Mouse (Mus musculus): ENCODE measurements around the gene Plrg1. TPM values are rescaled to one million over a fixed set of nuclear protein-coding genes. Genes with fewer than 3 reads are reported as not detected.

The Plrg1 gene
- 59.9 and 60.2 TPM in 2 replicates for polyA plus RNA-seq (2014; fragmentation: Nextera tagmentation; extraction: Ambion mirVana)

GRCm38 (mm10) chr3:83055281-83056038 is at the start of gene Plrg1:
TSS of gene Plrg1 (plus strand) at chr3:83055522.
- WGBS: under 1% methylated on average over 61 of the region's 61 CpGs
- Histone ChIP-seq H3K9me3 (ENCODE audit: control insufficient read depth, low read length) (no peaks in the 10 kb centered on the region), H3K4me1 (ENCODE audit: control insufficient read depth in 2 of 2, insufficient read depth in 2 of 2, low read length in 2 of 2) (peaks cover 3 to 9% of the 10 kb centered on the region in 2 experiments; a peak in 3 of 4 replicates), H3K4me3 (ENCODE audit: control insufficient read depth in 1 of 2, insufficient read depth in 1 of 2, low read depth in 1 of 2, low read length in 2 of 2) (peak within 1 kb of the TSS; percentile 60 to 87), H3K27me3 (ENCODE audit: control insufficient read depth, insufficient read depth, low read length) (no peaks in the 10 kb centered on the region), H3K27ac (replicated peaks in 1 of 2; ENCODE audit: control insufficient read depth in 1 of 2, insufficient read depth in 1 of 2, low read depth in 2 of 2, low read length in 2 of 2) (peak within 1 kb of the TSS; percentile 28 to 51; a peak in 3 of 4 replicates), H3K4me2 (ENCODE audit: low read length) (peak within 1 kb of the TSS; percentile 90), H3K9ac (ENCODE audit: low read length) (peak within 1 kb of the TSS; percentile 90), H3K36me3 (ENCODE audit: control insufficient read depth, insufficient read depth, low read length) (peaks cover 34% of the 10 kb centered on the region)
- ATAC-seq (ENCODE audit: insufficient number of reproducible peaks, insufficient read depth, low FRiP score, low read depth): peak; percentile 99

GRCm38 (mm10) chr3:83007557-83007956 is 47.8 kb upstream of the Plrg1 start, which contains the start of gene Fgg:
TSS of gene Fgg (plus strand) at chr3:83007724.
- H3K27ac ChIP-seq (replicated peaks in 1 of 2; ENCODE audit: control insufficient read depth in 1 of 2, insufficient read depth in 1 of 2, low read depth in 2 of 2, low read length in 2 of 2): no peak within 1 kb of the TSS
- no peak for ATAC-seq (ENCODE audit: insufficient number of reproducible peaks, insufficient read depth, low FRiP score, low read depth)
- H3K36me3 ChIP-seq (ENCODE audit: control insufficient read depth, insufficient read depth, low read length): no peaks in the 10 kb centered on the region
- no peaks in the 10 kb centered on the region for H3K9me3 ChIP-seq (ENCODE audit: control insufficient read depth, low read length)
- H3K9ac ChIP-seq (ENCODE audit: low read length): no peak within 1 kb of the TSS
- H3K27me3 ChIP-seq (ENCODE audit: control insufficient read depth, insufficient read depth, low read length): no peaks in the 10 kb centered on the region
- H3K4me3 ChIP-seq (ENCODE audit: control insufficient read depth in 1 of 2, insufficient read depth in 1 of 2, low read depth in 1 of 2, low read length in 2 of 2): no peak within 1 kb of the TSS
- no peak within 1 kb of the TSS for H3K4me2 ChIP-seq (ENCODE audit: low read length)
- WGBS: 44% methylated on average over 7 of the region's 7 CpGs
- H3K4me1 ChIP-seq (ENCODE audit: control insufficient read depth in 2 of 2, insufficient read depth in 2 of 2, low read length in 2 of 2): no peaks in the 10 kb centered on the region

GRCm38 (mm10) chr3:83010291-83010690 is 45.0 kb upstream of the Plrg1 start:
- H3K9me3 ChIP-seq (ENCODE audit: control insufficient read depth, low read length): no peaks in the 10 kb centered on the region
- no peak for ATAC-seq (ENCODE audit: insufficient number of reproducible peaks, insufficient read depth, low FRiP score, low read depth)
- H3K27me3 ChIP-seq (ENCODE audit: control insufficient read depth, insufficient read depth, low read length): no peaks in the 10 kb centered on the region
- H3K9ac ChIP-seq (ENCODE audit: low read length): no peak overlapping the region
- 71% methylated on average over 11 of the region's 11 CpGs for whole genome bisulfite sequencing
- H3K36me3 ChIP-seq (ENCODE audit: control insufficient read depth, insufficient read depth, low read length): no peaks in the 10 kb centered on the region
- no peak overlapping the region for H3K27ac ChIP-seq (replicated peaks in 1 of 2; ENCODE audit: control insufficient read depth in 1 of 2, insufficient read depth in 1 of 2, low read depth in 2 of 2, low read length in 2 of 2)
- no peak overlapping the region for H3K4me2 ChIP-seq (ENCODE audit: low read length)
- H3K4me3 ChIP-seq (ENCODE audit: control insufficient read depth in 1 of 2, insufficient read depth in 1 of 2, low read depth in 1 of 2, low read length in 2 of 2): no peak overlapping the region
- no peaks in the 10 kb centered on the region for H3K4me1 ChIP-seq (ENCODE audit: control insufficient read depth in 2 of 2, insufficient read depth in 2 of 2, low read length in 2 of 2)

GRCm38 (mm10) chr3:83011136-83011535 is 44.2 kb upstream of the Plrg1 start:
- H3K27me3 ChIP-seq (ENCODE audit: control insufficient read depth, insufficient read depth, low read length): no peaks in the 10 kb centered on the region
- H3K4me2 ChIP-seq (ENCODE audit: low read length): no peak overlapping the region
- no peak overlapping the region for H3K27ac ChIP-seq (replicated peaks in 1 of 2; ENCODE audit: control insufficient read depth in 1 of 2, insufficient read depth in 1 of 2, low read depth in 2 of 2, low read length in 2 of 2)
- no peak overlapping the region for H3K4me3 ChIP-seq (ENCODE audit: control insufficient read depth in 1 of 2, insufficient read depth in 1 of 2, low read depth in 1 of 2, low read length in 2 of 2)
- no peaks in the 10 kb centered on the region for H3K36me3 ChIP-seq (ENCODE audit: control insufficient read depth, insufficient read depth, low read length)
- 81% methylated on average over 4 of the region's 4 CpGs for WGBS
- no peak overlapping the region for H3K9ac ChIP-seq (ENCODE audit: low read length)
- no peaks in the 10 kb centered on the region for H3K4me1 ChIP-seq (ENCODE audit: control insufficient read depth in 2 of 2, insufficient read depth in 2 of 2, low read length in 2 of 2)
- no peak for ATAC-seq (ENCODE audit: insufficient number of reproducible peaks, insufficient read depth, low FRiP score, low read depth)
- no peaks in the 10 kb centered on the region for H3K9me3 ChIP-seq (ENCODE audit: control insufficient read depth, low read length)

GRCm38 (mm10) chr3:83011565-83011964 is 43.8 kb upstream of the Plrg1 start:
- WGBS: 83% methylated on average over 4 of the region's 4 CpGs
- Histone ChIP-seq H3K4me3 (ENCODE audit: control insufficient read depth in 1 of 2, insufficient read depth in 1 of 2, low read depth in 1 of 2, low read length in 2 of 2) (no peak overlapping the region), H3K4me2 (ENCODE audit: low read length) (no peak overlapping the region), H3K4me1 (ENCODE audit: control insufficient read depth in 2 of 2, insufficient read depth in 2 of 2, low read length in 2 of 2) (no peaks in the 10 kb centered on the region), H3K9me3 (ENCODE audit: control insufficient read depth, low read length) (no peaks in the 10 kb centered on the region), H3K27me3 (ENCODE audit: control insufficient read depth, insufficient read depth, low read length) (no peaks in the 10 kb centered on the region), H3K36me3 (ENCODE audit: control insufficient read depth, insufficient read depth, low read length) (no peaks in the 10 kb centered on the region), H3K27ac (replicated peaks in 1 of 2; ENCODE audit: control insufficient read depth in 1 of 2, insufficient read depth in 1 of 2, low read depth in 2 of 2, low read length in 2 of 2) (no peak overlapping the region), H3K9ac (ENCODE audit: low read length) (no peak overlapping the region)
- no peak for ATAC-seq (ENCODE audit: insufficient number of reproducible peaks, insufficient read depth, low FRiP score, low read depth)

GRCm38 (mm10) chr3:83012636-83013035 is 42.7 kb upstream of the Plrg1 start:
- Histone ChIP-seq H3K27me3 (ENCODE audit: control insufficient read depth, insufficient read depth, low read length) (no peaks in the 10 kb centered on the region), H3K4me3 (ENCODE audit: control insufficient read depth in 1 of 2, insufficient read depth in 1 of 2, low read depth in 1 of 2, low read length in 2 of 2) (no peak overlapping the region), H3K4me1 (ENCODE audit: control insufficient read depth in 2 of 2, insufficient read depth in 2 of 2, low read length in 2 of 2) (no peaks in the 10 kb centered on the region), H3K27ac (replicated peaks in 1 of 2; ENCODE audit: control insufficient read depth in 1 of 2, insufficient read depth in 1 of 2, low read depth in 2 of 2, low read length in 2 of 2) (no peak overlapping the region), H3K9ac (ENCODE audit: low read length) (no peak overlapping the region), H3K9me3 (ENCODE audit: control insufficient read depth, low read length) (no peaks in the 10 kb centered on the region), H3K36me3 (ENCODE audit: control insufficient read depth, insufficient read depth, low read length) (no peaks in the 10 kb centered on the region), H3K4me2 (ENCODE audit: low read length) (no peak overlapping the region)
- 86% methylated on average over 19 of the region's 19 CpGs for WGBS
- no peak for ATAC-seq (ENCODE audit: insufficient number of reproducible peaks, insufficient read depth, low FRiP score, low read depth)

GRCm38 (mm10) chr3:83013951-83014350 is 41.4 kb upstream of the Plrg1 start:
- no peak overlapping the region for H3K27ac ChIP-seq (replicated peaks in 1 of 2; ENCODE audit: control insufficient read depth in 1 of 2, insufficient read depth in 1 of 2, low read depth in 2 of 2, low read length in 2 of 2)
- H3K4me3 ChIP-seq (ENCODE audit: control insufficient read depth in 1 of 2, insufficient read depth in 1 of 2, low read depth in 1 of 2, low read length in 2 of 2): no peak overlapping the region
- no peaks in the 10 kb centered on the region for H3K4me1 ChIP-seq (ENCODE audit: control insufficient read depth in 2 of 2, insufficient read depth in 2 of 2, low read length in 2 of 2)
- H3K4me2 ChIP-seq (ENCODE audit: low read length): no peak overlapping the region
- H3K27me3 ChIP-seq (ENCODE audit: control insufficient read depth, insufficient read depth, low read length): no peaks in the 10 kb centered on the region
- H3K9me3 ChIP-seq (ENCODE audit: control insufficient read depth, low read length): no peaks in the 10 kb centered on the region
- ATAC-seq (ENCODE audit: insufficient number of reproducible peaks, insufficient read depth, low FRiP score, low read depth): no peak
- 83% methylated on average over 10 of the region's 10 CpGs for WGBS
- H3K9ac ChIP-seq (ENCODE audit: low read length): no peak overlapping the region
- H3K36me3 ChIP-seq (ENCODE audit: control insufficient read depth, insufficient read depth, low read length): no peaks in the 10 kb centered on the region

- no peak for ATAC-seq (ENCODE audit: insufficient number of reproducible peaks, insufficient read depth, low FRiP score, low read depth)
- H3K27ac ChIP-seq (replicated peaks in 1 of 2; ENCODE audit: control insufficient read depth in 1 of 2, insufficient read depth in 1 of 2, low read depth in 2 of 2, low read length in 2 of 2): no peak overlapping the region
- no peaks in the 10 kb centered on the region for H3K9me3 ChIP-seq (ENCODE audit: control insufficient read depth, low read length)
- H3K4me2 ChIP-seq (ENCODE audit: low read length): no peak overlapping the region
- no peaks in the 10 kb centered on the region for H3K27me3 ChIP-seq (ENCODE audit: control insufficient read depth, insufficient read depth, low read length)
- no peak overlapping the region for H3K4me3 ChIP-seq (ENCODE audit: control insufficient read depth in 1 of 2, insufficient read depth in 1 of 2, low read depth in 1 of 2, low read length in 2 of 2)
- no peaks in the 10 kb centered on the region for H3K4me1 ChIP-seq (ENCODE audit: control insufficient read depth in 2 of 2, insufficient read depth in 2 of 2, low read length in 2 of 2)
- WGBS: 67% methylated on average over 1 of the region's 1 CpGs
- no peaks in the 10 kb centered on the region for H3K36me3 ChIP-seq (ENCODE audit: control insufficient read depth, insufficient read depth, low read length)
- H3K9ac ChIP-seq (ENCODE audit: low read length): no peak overlapping the region
Measured at GRCm38 (mm10) chr3:83016236-83016635, 39.1 kb upstream of the Plrg1 start.
